Mouse (Mus musculus): ENCODE measurements around the gene Senp1. TPM values are rescaled to one million over a fixed set of nuclear protein-coding genes. Genes with fewer than 3 reads are reported as not detected.

Senp1 gene
- total and polyA plus RNA-seq, 2 experiments = 3.7 to 4.4 TPM

DNA sequence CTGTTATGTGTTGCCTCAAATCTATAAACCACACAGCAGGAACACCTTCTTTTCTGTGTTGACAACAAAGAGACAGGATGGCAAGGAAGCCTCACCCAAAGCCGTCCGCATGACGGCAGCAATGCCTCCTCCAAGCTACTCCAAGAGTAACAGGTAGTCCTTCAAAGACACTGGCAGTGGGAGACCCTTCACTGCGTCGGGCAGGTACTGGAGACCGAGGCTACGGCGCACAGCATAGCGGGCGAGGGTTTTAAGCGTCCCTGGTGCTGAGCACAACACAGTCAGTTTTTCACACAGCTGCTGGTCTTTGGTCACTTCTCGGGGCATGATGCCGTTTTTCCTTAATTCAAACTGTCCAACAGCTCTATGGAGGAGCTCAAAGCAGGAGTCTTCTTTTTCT lies 42.1 kb upstream of the Senp1 start:
- no peaks in the 10 kb centered on the region for H3K79me2 ChIP-seq (ENCODE audit: control insufficient read depth, insufficient read depth, low read length)
- H3K4me3 ChIP-seq (ENCODE audit: insufficient read depth, low read depth, low read length) = no peak overlapping the region
- WGBS = 97% methylated on average over 13 of the region's 13 CpGs
- no peaks in the 10 kb centered on the region for H3K27me3 ChIP-seq (ENCODE audit: control insufficient read depth, insufficient read depth, low read length)
- H3K4me1 ChIP-seq (ENCODE audit: control insufficient read depth, insufficient read depth, low read length) = no peaks in the 10 kb centered on the region
- TF ChIP-seq CTCF (IDR thresholded peaks at IDR 0.05; ENCODE audit: low read depth, low read length) (no peak), POLR2A (IDR thresholded peaks at IDR 0.05; ENCODE audit: extremely low read depth, insufficient read depth, low read length) (no peak)
- no peak overlapping the region for H3K9ac ChIP-seq (ENCODE audit: low read depth, low read length)
- no peak overlapping the region for H3K27ac ChIP-seq (replicated peaks; ENCODE audit: insufficient read depth, low read depth, low read length)
- DNase-seq (ENCODE audit: extremely low read depth, low read depth, low spot score) = no peak
- H3K36me3 ChIP-seq (ENCODE audit: control insufficient read depth, insufficient read depth, low read length) = peaks cover 33% of the 10 kb centered on the region

- H3K4me1 ChIP-seq (ENCODE audit: control insufficient read depth, insufficient read depth, low read length) = no peaks in the 10 kb centered on the region
- no peak for DNase-seq (ENCODE audit: extremely low read depth, low read depth, low spot score)
- peaks cover 27% of the 10 kb centered on the region for H3K36me3 ChIP-seq (ENCODE audit: control insufficient read depth, insufficient read depth, low read length)
- H3K79me2 ChIP-seq (ENCODE audit: control insufficient read depth, insufficient read depth, low read length) = no peaks in the 10 kb centered on the region
- H3K4me3 ChIP-seq (ENCODE audit: insufficient read depth, low read depth, low read length) = no peak overlapping the region
- WGBS = 84% methylated on average over 3 of the region's 3 CpGs
- no peak overlapping the region for H3K9ac ChIP-seq (ENCODE audit: low read depth, low read length)
- TF ChIP-seq CTCF (IDR thresholded peaks at IDR 0.05; ENCODE audit: low read depth, low read length) (no peak), POLR2A (IDR thresholded peaks at IDR 0.05; ENCODE audit: extremely low read depth, insufficient read depth, low read length) (no peak)
- H3K27ac ChIP-seq (replicated peaks; ENCODE audit: insufficient read depth, low read depth, low read length) = no peak overlapping the region
- H3K27me3 ChIP-seq (ENCODE audit: control insufficient read depth, insufficient read depth, low read length) = no peaks in the 10 kb centered on the region
Measured at GRCm38 (mm10) chr15:98134666-98135065, 41.1 kb upstream of the Senp1 start.

DNA sequence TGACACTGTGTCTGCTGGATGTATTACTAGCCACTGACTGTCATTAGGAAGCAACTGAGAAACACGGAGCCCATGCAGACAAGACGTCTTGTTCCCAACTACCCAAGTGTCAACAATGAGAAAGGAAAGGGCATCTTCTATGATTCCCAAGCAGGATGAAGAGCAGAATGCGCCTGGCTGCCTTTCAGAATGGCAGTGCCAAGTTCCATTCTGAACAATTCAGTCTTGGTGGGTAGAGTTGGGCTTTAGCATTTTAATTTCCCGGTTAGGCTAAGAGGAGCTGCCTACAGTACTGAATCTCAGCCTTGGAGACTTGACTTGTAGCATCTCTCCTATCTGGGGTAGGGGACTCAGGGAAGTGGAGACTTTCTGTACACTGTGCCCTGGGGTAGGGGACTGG lies 40.5 kb upstream of the Senp1 start:
- Histone ChIP-seq H3K4me1 (ENCODE audit: control insufficient read depth, insufficient read depth, low read length) (no peaks in the 10 kb centered on the region), H3K9ac (ENCODE audit: low read depth, low read length) (no peak overlapping the region), H3K27ac (replicated peaks; ENCODE audit: insufficient read depth, low read depth, low read length) (no peak overlapping the region), H3K27me3 (ENCODE audit: control insufficient read depth, insufficient read depth, low read length) (no peaks in the 10 kb centered on the region), H3K4me3 (ENCODE audit: insufficient read depth, low read depth, low read length) (no peak overlapping the region), H3K79me2 (ENCODE audit: control insufficient read depth, insufficient read depth, low read length) (no peaks in the 10 kb centered on the region), H3K36me3 (ENCODE audit: control insufficient read depth, insufficient read depth, low read length) (peaks cover 24% of the 10 kb centered on the region)
- DNase-seq (ENCODE audit: extremely low read depth, low read depth, low spot score) = no peak
- no peak for TF ChIP-seq CTCF (IDR thresholded peaks at IDR 0.05; ENCODE audit: low read depth, low read length)
- TF ChIP-seq POLR2A (IDR thresholded peaks at IDR 0.05; ENCODE audit: extremely low read depth, insufficient read depth, low read length) = no peak
- WGBS = 96% methylated on average over 4 of the region's 4 CpGs

DNA sequence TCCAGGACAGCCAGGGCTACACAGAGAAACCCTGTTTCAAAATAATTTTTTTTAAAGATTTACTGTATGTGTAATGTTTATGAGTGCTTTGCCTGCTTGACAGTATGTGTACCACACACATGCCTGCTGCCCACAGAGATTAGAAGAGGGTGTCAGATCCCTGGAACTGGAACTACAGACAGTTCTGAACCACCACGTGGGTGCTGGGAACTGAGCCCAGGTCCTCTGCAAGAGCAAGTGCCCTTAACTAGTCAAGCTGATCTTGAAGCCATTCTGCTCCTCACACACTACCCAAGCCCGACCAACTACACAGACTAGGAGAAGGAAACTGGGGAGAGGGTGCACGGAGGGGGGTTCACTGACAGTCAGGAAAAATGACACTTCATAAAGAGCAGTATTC lies 39.9 kb upstream of the Senp1 start:
- 93% methylated on average over 3 of the region's 3 CpGs for WGBS
- Histone ChIP-seq H3K27me3 (ENCODE audit: control insufficient read depth, insufficient read depth, low read length) (no peaks in the 10 kb centered on the region), H3K27ac (replicated peaks; ENCODE audit: insufficient read depth, low read depth, low read length) (no peak overlapping the region), H3K36me3 (ENCODE audit: control insufficient read depth, insufficient read depth, low read length) (peaks cover 23% of the 10 kb centered on the region), H3K9ac (ENCODE audit: low read depth, low read length) (no peak overlapping the region), H3K4me3 (ENCODE audit: insufficient read depth, low read depth, low read length) (no peak overlapping the region), H3K4me1 (ENCODE audit: control insufficient read depth, insufficient read depth, low read length) (no peaks in the 10 kb centered on the region), H3K79me2 (ENCODE audit: control insufficient read depth, insufficient read depth, low read length) (no peaks in the 10 kb centered on the region)
- no peak for DNase-seq (ENCODE audit: extremely low read depth, low read depth, low spot score)
- TF ChIP-seq CTCF (IDR thresholded peaks at IDR 0.05; ENCODE audit: low read depth, low read length) (no peak), POLR2A (IDR thresholded peaks at IDR 0.05; ENCODE audit: extremely low read depth, insufficient read depth, low read length) (no peak)

- no peaks in the 10 kb centered on the region for H3K27me3 ChIP-seq (ENCODE audit: control insufficient read depth, insufficient read depth, low read length)
- 91% methylated on average over 15 of the region's 15 CpGs for WGBS
- no peaks in the 10 kb centered on the region for H3K79me2 ChIP-seq (ENCODE audit: control insufficient read depth, insufficient read depth, low read length)
- H3K9ac ChIP-seq (ENCODE audit: low read depth, low read length) = no peak overlapping the region
- peaks cover 25% of the 10 kb centered on the region for H3K36me3 ChIP-seq (ENCODE audit: control insufficient read depth, insufficient read depth, low read length)
- H3K4me1 ChIP-seq (ENCODE audit: control insufficient read depth, insufficient read depth, low read length) = no peaks in the 10 kb centered on the region
- no peak for DNase-seq (ENCODE audit: extremely low read depth, low read depth, low spot score)
- no peak for TF ChIP-seq CTCF (IDR thresholded peaks at IDR 0.05; ENCODE audit: low read depth, low read length)
- no peak for TF ChIP-seq POLR2A (IDR thresholded peaks at IDR 0.05; ENCODE audit: extremely low read depth, insufficient read depth, low read length)
- H3K4me3 ChIP-seq (ENCODE audit: insufficient read depth, low read depth, low read length) = no peak overlapping the region
- no peak overlapping the region for H3K27ac ChIP-seq (replicated peaks; ENCODE audit: insufficient read depth, low read depth, low read length)
Measured at GRCm38 (mm10) chr15:98131942-98132655, 38.6 kb upstream of the Senp1 start.

DNA sequence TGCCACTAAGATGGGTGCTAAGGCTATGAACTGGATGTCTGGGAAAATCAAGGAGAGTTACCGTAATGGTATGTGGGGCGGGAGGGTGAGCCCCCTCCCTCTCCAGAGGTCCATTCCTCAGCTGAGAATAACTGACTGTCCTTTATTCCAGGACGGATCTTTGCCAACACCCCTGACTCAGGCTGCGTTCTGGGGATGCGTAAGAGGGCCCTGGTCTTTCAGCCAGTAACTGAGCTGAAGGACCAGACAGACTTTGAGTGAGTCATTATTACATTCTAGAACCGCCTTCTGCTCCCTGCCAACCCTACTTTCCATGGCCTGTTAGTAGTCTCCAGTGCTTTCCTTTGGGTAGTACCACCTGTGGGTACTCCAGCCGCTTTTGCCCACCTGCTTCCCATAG lies 37.9 kb upstream of the Senp1 start:
- no peak for DNase-seq (ENCODE audit: extremely low read depth, low read depth, low spot score)
- peaks cover 25% of the 10 kb centered on the region for H3K36me3 ChIP-seq (ENCODE audit: control insufficient read depth, insufficient read depth, low read length)
- no peak overlapping the region for H3K27ac ChIP-seq (replicated peaks; ENCODE audit: insufficient read depth, low read depth, low read length)
- H3K4me3 ChIP-seq (ENCODE audit: insufficient read depth, low read depth, low read length) = no peak overlapping the region
- H3K4me1 ChIP-seq (ENCODE audit: control insufficient read depth, insufficient read depth, low read length) = no peaks in the 10 kb centered on the region
- no peaks in the 10 kb centered on the region for H3K27me3 ChIP-seq (ENCODE audit: control insufficient read depth, insufficient read depth, low read length)
- TF ChIP-seq POLR2A (IDR thresholded peaks at IDR 0.05; ENCODE audit: extremely low read depth, insufficient read depth, low read length) (no peak), CTCF (IDR thresholded peaks at IDR 0.05; ENCODE audit: low read depth, low read length) (no peak)
- 94% methylated on average over 7 of the region's 7 CpGs for WGBS
- no peak overlapping the region for H3K9ac ChIP-seq (ENCODE audit: low read depth, low read length)
- no peaks in the 10 kb centered on the region for H3K79me2 ChIP-seq (ENCODE audit: control insufficient read depth, insufficient read depth, low read length)

Data from liver, adult 2 months (tissue).